Mouse (Mus musculus): ENCODE data around the gene Fbxo11.

DNA sequence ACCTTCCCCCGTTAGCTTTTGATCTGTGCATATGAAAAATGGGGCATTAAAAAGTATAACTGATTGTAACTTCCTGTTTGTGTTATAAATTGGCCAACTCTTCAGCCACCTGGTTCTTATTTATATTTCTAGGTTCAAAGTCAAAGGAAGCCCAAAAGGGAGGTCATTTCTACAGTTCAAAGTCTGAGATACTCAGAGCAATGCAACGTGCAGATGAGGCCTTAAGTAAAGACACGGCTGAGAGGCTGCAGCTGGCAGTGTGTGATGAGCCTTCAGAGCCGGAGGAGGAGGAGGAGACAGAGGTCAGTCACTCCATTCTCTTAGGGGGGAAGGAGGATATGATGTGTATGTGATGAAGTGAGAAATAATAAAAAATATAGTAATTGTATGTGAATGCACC lies 81.8 kb downstream of the Fbxo11 start:
- TF ChIP-seq CTCF (IDR thresholded peaks at IDR 0.05) (no peak), POLR2A (IDR thresholded peaks at IDR 0.05; ENCODE audit: insufficient read depth, low read depth, low read length) (no peak)
